ENCODE assay signal across 16 mouse cellular contexts in the genomic region with DNA sequence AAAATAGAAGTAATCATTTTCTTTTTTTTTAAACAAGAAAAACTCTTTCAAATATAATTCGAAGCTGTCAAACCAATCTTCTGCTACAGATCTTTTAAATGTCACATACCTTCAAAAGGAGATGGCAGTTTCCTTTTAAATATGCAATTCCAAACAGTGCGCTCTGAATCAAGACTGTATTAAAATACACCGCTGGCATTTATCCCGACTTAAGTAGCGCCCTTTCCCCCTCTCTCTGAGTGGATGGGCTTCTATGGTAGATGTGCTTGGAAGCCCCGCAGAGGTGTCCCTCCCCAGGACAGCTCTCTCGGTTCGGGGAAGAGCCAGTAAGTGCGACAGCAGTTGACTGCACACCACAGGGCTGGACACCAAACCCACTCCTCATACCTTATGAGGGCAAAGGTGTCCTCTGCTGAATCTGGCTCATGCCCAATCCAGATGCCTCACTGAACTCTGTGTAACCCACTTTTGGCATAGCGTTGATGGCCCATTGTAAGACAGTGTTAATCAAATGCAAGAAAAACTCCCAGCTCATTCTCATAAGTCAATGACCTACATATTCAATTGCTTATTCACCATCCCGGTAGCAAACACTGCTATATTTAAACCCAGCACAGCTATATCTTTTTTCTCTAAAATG. TPM values are rescaled to one million over a fixed set of nuclear protein-coding genes. Genes with fewer than 3 reads are reported as not detected.
DNase-seq lines count a peak whose midpoint lies in the region; ATAC-seq and TF ChIP-seq lines count a peak whose summit lies in the region.
"Had no signal": no experiment of that assay in that cellular context is flagged by ENCODE, and none has a peak within 500 bp of the region (broad histone marks: within the 10 kb centered on the region; RNA-seq: fewer than 3 reads in every experiment).

No protein-coding gene starts in this region.

- H3K9me3 ChIP-seq in hindbrain, embryonic 15.5 days: no peaks in the 10 kb centered on the region
- no peaks in the 10 kb centered on the region for H3K9me3 ChIP-seq in hindbrain, embryonic 16.5 days (ENCODE audit: control insufficient read depth, low read length)
- H3K9me3 ChIP-seq in midbrain, embryonic 15.5 days: no peaks in the 10 kb centered on the region
- no peaks in the 10 kb centered on the region for H3K9me3 ChIP-seq in midbrain, embryonic 14.5 days (ENCODE audit: control insufficient read depth, low read length)
- H3K9me3 ChIP-seq: G1E; neural tube, embryonic 15.5 days had no signal

- intact Hi-C loops in gastrocnemius, adult 2 months (cut with DNase I): no loop called here

- peak; percentile 20 for DNase-seq in gastrocnemius, adult 2 months
- DNase-seq in gastrocnemius, postnatal 10 days: no peak
- no peak for DNase-seq in midbrain, embryonic 14.5 days
- DNase-seq in thymus, postnatal 25 days: no peak
- no peak for DNase-seq in right cerebral cortex, postnatal 14 days
- DNase-seq: B cell, adult 2 months; cerebellum, adult 11-12 months; kidney, adult 11 months; kidney, postnatal 4 days; thymus, postnatal 36 days had no signal

- ATAC-seq in hindbrain, embryonic 15.5 days (ENCODE audit: low FRiP score, low read depth): peak; percentile 33; the same call in 1 of the 2 replicates
- ATAC-seq in hindbrain, embryonic 16.5 days: no peak
- ATAC-seq in midbrain, embryonic 15.5 days (replicated peaks): no peak; the same call in 1 of the 2 replicates
- ATAC-seq in midbrain, embryonic 14.5 days (ENCODE audit: low FRiP score, low TSS enrichment): no peak
- ATAC-seq: activated CD4-positive, CD25-positive, alpha-beta regulatory T cell, adult 4 months had no signal

- no peaks in the 10 kb centered on the region for H3K27me3 ChIP-seq in hindbrain, embryonic 15.5 days
- no peaks in the 10 kb centered on the region for H3K27me3 ChIP-seq in hindbrain, embryonic 16.5 days (replicated peaks; ENCODE audit: control insufficient read depth, insufficient read depth, low read length)
- H3K27me3 ChIP-seq in midbrain, embryonic 15.5 days (replicated peaks): no peaks in the 10 kb centered on the region
- H3K27me3 ChIP-seq in midbrain, embryonic 14.5 days (ENCODE audit: control insufficient read depth, insufficient read depth, low read length): no peaks in the 10 kb centered on the region
- H3K27me3 ChIP-seq: neural tube, embryonic 15.5 days had no signal

- no peaks in the 10 kb centered on the region for H3K36me3 ChIP-seq in hindbrain, embryonic 15.5 days
- no peaks in the 10 kb centered on the region for H3K36me3 ChIP-seq in hindbrain, embryonic 16.5 days (ENCODE audit: control insufficient read depth, insufficient read depth, low read length)
- H3K36me3 ChIP-seq in midbrain, embryonic 15.5 days (replicated peaks): no peaks in the 10 kb centered on the region
- H3K36me3 ChIP-seq in midbrain, embryonic 14.5 days (ENCODE audit: control insufficient read depth, insufficient read depth, low read length): no peaks in the 10 kb centered on the region
- H3K36me3 ChIP-seq: neural tube, embryonic 15.5 days had no signal

- peaks cover 47% of the 10 kb centered on the region for H3K4me1 ChIP-seq in hindbrain, embryonic 15.5 days (replicated peaks)
- peaks cover 23% of the 10 kb centered on the region for H3K4me1 ChIP-seq in hindbrain, embryonic 16.5 days (ENCODE audit: control insufficient read depth, insufficient read depth, low read depth, low read length)
- peaks cover 31% of the 10 kb centered on the region for H3K4me1 ChIP-seq in midbrain, embryonic 15.5 days
- H3K4me1 ChIP-seq in midbrain, embryonic 14.5 days (ENCODE audit: control insufficient read depth, insufficient read depth, low read length): peaks cover 31% of the 10 kb centered on the region

- H3K27ac ChIP-seq in gastrocnemius, adult 2 months: peak overlapping the region; percentile 89
- 0 out of 2 replicates have a peak overlapping the region, but pooled peaks have one; percentile 11 for H3K27ac ChIP-seq in hindbrain, embryonic 15.5 days (replicated peaks)
- no peak overlapping the region for H3K27ac ChIP-seq in hindbrain, embryonic 16.5 days (ENCODE audit: low read depth, low read length)
- H3K27ac ChIP-seq in midbrain, embryonic 15.5 days: peak overlapping the region; percentile 28; the same call in 1 of the 2 replicates
- no peak overlapping the region for H3K27ac ChIP-seq in midbrain, embryonic 14.5 days (replicated peaks; ENCODE audit: low read depth, low read length)

- no peak overlapping the region for H3K4me2 ChIP-seq in hindbrain, embryonic 15.5 days
- no peak overlapping the region for H3K4me2 ChIP-seq in hindbrain, embryonic 16.5 days (ENCODE audit: low read length)
- H3K4me2 ChIP-seq in midbrain, embryonic 15.5 days: no peak overlapping the region
- no peak overlapping the region for H3K4me2 ChIP-seq in midbrain, embryonic 14.5 days (ENCODE audit: low read length)

- 63% methylated on average over 11 of the region's 11 CpGs for WGBS in hindbrain, embryonic 15.5 days
- 61% methylated on average over 11 of the region's 11 CpGs for WGBS in hindbrain, embryonic 16.5 days
- 50% methylated on average over 11 of the region's 11 CpGs for WGBS in midbrain, embryonic 15.5 days
- WGBS in midbrain, embryonic 14.5 days: 59% methylated on average over 11 of the region's 11 CpGs

- H3K4me3 ChIP-seq in gastrocnemius, adult 2 months: peak overlapping the region; percentile 31
- H3K4me3 ChIP-seq in hindbrain, embryonic 15.5 days: no peak overlapping the region
- no peak overlapping the region for H3K4me3 ChIP-seq in hindbrain, embryonic 16.5 days (ENCODE audit: low read length)
- no peak overlapping the region for H3K4me3 ChIP-seq in midbrain, embryonic 15.5 days
- H3K4me3 ChIP-seq in midbrain, embryonic 14.5 days (replicated peaks; ENCODE audit: low read depth, low read length): no peak overlapping the region
- H3K4me3 ChIP-seq: neural tube, embryonic 15.5 days had no signal

- no peak overlapping the region for H3K9ac ChIP-seq in hindbrain, embryonic 15.5 days
- no peak overlapping the region for H3K9ac ChIP-seq in hindbrain, embryonic 16.5 days (ENCODE audit: low read depth, low read length)
- no peak overlapping the region for H3K9ac ChIP-seq in midbrain, embryonic 15.5 days
- no peak overlapping the region for H3K9ac ChIP-seq in midbrain, embryonic 14.5 days (replicated peaks; ENCODE audit: low read length)
- H3K9ac ChIP-seq: neural tube, embryonic 15.5 days had no signal

- TF ChIP-seq CTCF in gastrocnemius, adult 2 months (IDR thresholded peaks at IDR 0.05): no peak

RNA-seq across cellular contexts. Expression of a gene that starts 33.4 kb away (rescaled TPM):
- total RNA-seq in gastrocnemius, adult 2 months (2021): under 1 TPM; 0.15 to 0.33 TPM
- 1 to 10 TPM; 3.0 to 6.1 TPM for total RNA-seq in gastrocnemius, postnatal 10 days (2021)
- 23.9 and 28.5 TPM in 2 replicates for polyA plus RNA-seq in hindbrain, embryonic 15.5 days (2015; fragmentation: Nextera tagmentation; extraction: Ambion mirVana)
- 24.1 and 27.7 TPM in 2 replicates for polyA plus RNA-seq in hindbrain, embryonic 16.5 days (2015; fragmentation: Nextera tagmentation; extraction: Ambion mirVana)
- 23.3 and 24.2 TPM in 2 replicates for polyA plus RNA-seq in midbrain, embryonic 15.5 days (2015; fragmentation: Nextera tagmentation; extraction: Ambion mirVana)
- 15.4 and 28.1 TPM in 2 replicates for polyA plus RNA-seq in midbrain, embryonic 14.5 days (2014; fragmentation: Nextera tagmentation; extraction: Ambion mirVana)
- polyA plus RNA-seq: activated CD4-positive, CD25-positive, alpha-beta regulatory T cell, adult 4 months; G1E had no signal

RNA-seq across cellular contexts. Expression of a gene that starts 34.4 kb away (rescaled TPM):
- 10 to 100 TPM; 18.7 to 23.0 TPM for total RNA-seq in gastrocnemius, adult 2 months (2021)
- 10 to 100 TPM; 33.8 to 40.9 TPM for total RNA-seq in gastrocnemius, postnatal 10 days (2021)
- 61.6 and 65.0 TPM in 2 replicates for polyA plus RNA-seq in hindbrain, embryonic 15.5 days (2015; fragmentation: Nextera tagmentation; extraction: Ambion mirVana)
- 44.9 and 57.9 TPM in 2 replicates for polyA plus RNA-seq in hindbrain, embryonic 16.5 days (2015; fragmentation: Nextera tagmentation; extraction: Ambion mirVana)
- polyA plus RNA-seq in midbrain, embryonic 15.5 days (2015; fragmentation: Nextera tagmentation; extraction: Ambion mirVana): 60.2 and 61.1 TPM in 2 replicates
- polyA plus RNA-seq in midbrain, embryonic 14.5 days (2014; fragmentation: Nextera tagmentation; extraction: Ambion mirVana): 59.2 and 75.2 TPM in 2 replicates

Comparison
In these comparisons a context has a peak if more than half of its experiments do, and no peak if none do; other contexts are left out.
1. H3K27ac ChIP-seq: peak in gastrocnemius, adult 2 months (single experiment), hindbrain, embryonic 15.5 days (single experiment) and midbrain, embryonic 15.5 days (single experiment); none in hindbrain, embryonic 16.5 days (single experiment) and midbrain, embryonic 14.5 days (single experiment).